14 mouse cellular contexts compared by ENCODE assay signal in genomic region chr14:29935516-29935915, GRCm38 (mm10).
"Had no signal": no experiment of that assay in that cellular context is flagged by ENCODE, and none has a peak within 500 bp of the region (broad histone marks: within the 10 kb centered on the region; RNA-seq: fewer than 3 reads in every experiment).

No protein-coding gene starts in this region.

- ATAC-seq: liver, embryonic 12.5 days; midbrain, embryonic 16.5 days had no signal

- H3K36me3 ChIP-seq: limb, embryonic 15.5 days; liver, embryonic 12.5 days had no signal

- H3K4me3 ChIP-seq: layer of hippocampus, adult 2 months; left cerebral cortex, adult 2 months; limb, embryonic 15.5 days; liver, embryonic 12.5 days; megakaryocyte, embryonic 14.5 days had no signal

- H3K4me2 ChIP-seq: limb, embryonic 15.5 days; liver, embryonic 12.5 days; lung, embryonic 14.5 days; midbrain, embryonic 11.5 days had no signal

- DNase-seq: kidney, postnatal 10 days; kidney, postnatal 4 days; lung, embryonic 14.5 days; lung, postnatal 14 days; thymus, postnatal 4 days had no signal

- H3K4me1 ChIP-seq: megakaryocyte, embryonic 14.5 days had no signal

- H3K9me3 ChIP-seq: limb, embryonic 15.5 days; liver, embryonic 12.5 days had no signal

- H3K9ac ChIP-seq: limb, embryonic 15.5 days; liver, embryonic 12.5 days; lung, embryonic 14.5 days had no signal

- H3K27ac ChIP-seq: layer of hippocampus, adult 2 months; left cerebral cortex, adult 2 months; limb, embryonic 15.5 days; liver, embryonic 12.5 days; macrophage; stomach, postnatal 0 days had no signal
